Mouse (Mus musculus) leukemia stem cell, adult 10-12 weeks (primary cell): Measurements from ENCODE around the gene Polr2b. TPM values are rescaled to one million over a fixed set of nuclear protein-coding genes. Genes with fewer than 3 reads are reported as not detected.

Source experiments
- polyA plus RNA-seq: library from polyadenylated mRNA; stranded (reverse); fragments of >175 nt; gene quantifications from 2 replicates; pipeline ENCODE4 v1.2.3, GENCODE M21; 2012; ENCODE audit warnings: low replicate concordance

Gene Polr2b
- 1.7 and 4.7 TPM in 2 replicates for polyA plus RNA-seq

GRCm38 (mm10) chr5:77309924-77310772, at the start of gene Polr2b, which contains the start of gene Noa1:
TSS of gene Polr2b (plus strand) at chr5:77310147.
TSS of gene Noa1 (minus strand) at chr5:77310084.

GRCm38 (mm10) chr5:77265081-77265670, 44.8 kb upstream of the Polr2b start, which contains the start of gene Rest:
TSS of gene Rest (plus strand) at chr5:77265491.

Other genes with a start within 250 kb of the Polr2b start
- gene Hopx, start 195.0 kb upstream of the Polr2b start, polyA plus RNA-seq = 1.1 and 2.7 TPM in 2 replicates
- gene Spink2, start 98.7 kb upstream of the Polr2b start, polyA plus RNA-seq = not detected in 2 replicates
- 8.7 and 9.1 TPM in 2 replicates for gene Rest, start 44.7 kb upstream of the Polr2b start, polyA plus RNA-seq
- gene Noa1, start 63 bp upstream of the Polr2b start, polyA plus RNA-seq = 31.7 and 62.3 TPM in 2 replicates
- 114 and 292 TPM in 2 replicates for gene Igfbp7, start 97.9 kb downstream of the Polr2b start, polyA plus RNA-seq